Mouse (Mus musculus) hindlimb bud, embryonic 11.5 days (tissue): ENCODE measurements around the gene Fam20a.

Experiments
- DNase-seq: peaks from one replicate; pipeline ENCODE4 v3.0.0-alpha.2; 2012; ENCODE audit warnings: low read depth, low spot score; ENCODE audit errors: extremely low spot score

Gene Fam20a

GRCm38 (mm10) chr11:109656232-109656631 is 65.8 kb downstream of the Fam20a start:
- DNase-seq = no peak

GRCm38 (mm10) chr11:109654581-109654980 is 67.5 kb downstream of the Fam20a start:
- DNase-seq = no peak

GRCm38 (mm10) chr11:109653201-109653600 is 68.9 kb downstream of the Fam20a start:
- no peak for DNase-seq

- no peak for DNase-seq
Measured at GRCm38 (mm10) chr11:109652505-109652904, 69.6 kb downstream of the Fam20a start.

- DNase-seq = no peak
Measured at GRCm38 (mm10) chr11:109651566-109652024, 70.5 kb downstream of the Fam20a start.

- peak; percentile 70 for DNase-seq
Measured at GRCm38 (mm10) chr11:109650788-109651565, 71.1 kb downstream of the Fam20a start.

GRCm38 (mm10) chr11:109649975-109650701 is 71.9 kb downstream of the Fam20a start:
- DNase-seq = no peak

GRCm38 (mm10) chr11:109649206-109649605 is 72.9 kb downstream of the Fam20a start, which contains the start of gene Prkar1a:
TSS of gene Prkar1a (plus strand) at chr11:109649405.
- DNase-seq = no peak

GRCm38 (mm10) chr11:109648510-109648909 is 73.6 kb downstream of the Fam20a start:
- DNase-seq = no peak

GRCm38 (mm10) chr11:109641498-109642222 is 80.4 kb downstream of the Fam20a start:
- DNase-seq = no peak

- no peak for DNase-seq
Measured at GRCm38 (mm10) chr11:109635871-109636395, 86.1 kb downstream of the Fam20a start.

- DNase-seq = no peak
Measured at GRCm38 (mm10) chr11:109634928-109635327, 87.2 kb downstream of the Fam20a start.

GRCm38 (mm10) chr11:109629021-109629521 is 93.0 kb downstream of the Fam20a start:
- DNase-seq = no peak

GRCm38 (mm10) chr11:109628099-109628498 is 94.0 kb downstream of the Fam20a start:
- DNase-seq = no peak

- no peak for DNase-seq
Measured at GRCm38 (mm10) chr11:109627648-109628047, 94.4 kb downstream of the Fam20a start.

GRCm38 (mm10) chr11:109623238-109623637 is 98.8 kb downstream of the Fam20a start:
- no peak for DNase-seq

GRCm38 (mm10) chr11:109622518-109623037 is 99.5 kb downstream of the Fam20a start:
- DNase-seq = no peak

GRCm38 (mm10) chr11:109621183-109621582 is 100.9 kb downstream of the Fam20a start:
- DNase-seq = no peak

GRCm38 (mm10) chr11:109620356-109620755 is 101.7 kb downstream of the Fam20a start:
- DNase-seq = no peak
